Mouse (Mus musculus) lung, adult 2 months (tissue): ENCODE measurements around the gene Serpina3i. TPM values are rescaled to one million over a fixed set of nuclear protein-coding genes. Genes with fewer than 3 reads are reported as not detected.

Experiments used
- DNase-seq: peaks from one replicate; pipeline ENCODE4 v3.0.0; 2022
- H3K4me1 ChIP-seq: fragments of 200-500 bp; 2 replicates; pipeline ENCODE4 v1.6.1; 2011; ENCODE audit warnings: low read length; ENCODE audit not compliant: control insufficient read depth, insufficient read depth
- H3K4me3 ChIP-seq: fragments of 200-500 bp; replicated peaks from 2 replicates; pipeline ENCODE3; 2011; ENCODE audit warnings: low read depth, mild to moderate bottlenecking, control low read depth, low read length; ENCODE audit errors: extremely low read depth
- CTCF ChIP-seq: fragments of 200-500 bp; IDR thresholded peaks from 2 replicates; pipeline ENCODE4 v1.5.1; 2011; ENCODE audit warnings: mild to moderate bottlenecking, low read length, control low read depth; ENCODE audit not compliant: insufficient read depth
- POLR2A ChIP-seq: fragments of 200-500 bp; IDR thresholded peaks from 2 replicates; pipeline ENCODE4 v1.6.1; 2011; ENCODE audit warnings: low read depth, mild to moderate bottlenecking, control low read depth, low read length, borderline replicate concordance; ENCODE audit errors: extremely low read depth
- WGBS: fragments of 180-500 bp; shearing (Covaris S2); methylation state at CpG from one replicate; pipeline ENCODE4 v1.1.7; 2018; 5-methylcytosine and 5-hydroxymethylcytosine counted together
- polyA plus RNA-seq: library from polyadenylated mRNA; depleted of rRNA; stranded (reverse); fragments of >200 nt; gene quantifications from 2 replicates; pipeline ENCODE4 v1.2.3, GENCODE M21; 2012; rRNA removed

Gene Serpina3i
- polyA plus RNA-seq, 1 experiment: 0.91 TPM

DNA sequence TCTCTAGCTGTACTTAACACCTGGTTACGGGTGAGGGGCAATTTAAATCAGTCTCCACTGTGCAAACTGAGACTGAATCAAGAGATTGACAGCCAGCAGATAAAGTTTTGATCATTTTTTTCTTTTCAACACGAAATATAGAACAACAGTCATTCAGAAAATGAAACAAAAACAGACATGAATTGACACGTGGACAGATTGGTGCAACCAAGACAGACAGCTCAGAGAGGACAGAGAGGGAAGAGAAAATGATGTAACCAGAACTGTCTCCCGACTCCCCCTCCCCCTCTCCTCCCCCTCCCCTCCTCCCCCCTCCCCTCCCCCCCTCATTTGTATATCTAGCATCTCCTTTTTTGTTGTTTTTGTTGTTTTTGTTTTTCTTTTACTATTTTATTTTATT lies 26.9 kb downstream of the Serpina3i start:
- no peak for DNase-seq
- Histone ChIP-seq H3K4me3 (no peak overlapping the region), H3K4me1 (no peaks in the 10 kb centered on the region)
- 29% methylated on average over 4 of the region's 4 CpGs for WGBS
- TF ChIP-seq CTCF (no peak), POLR2A (no peak)

DNA sequence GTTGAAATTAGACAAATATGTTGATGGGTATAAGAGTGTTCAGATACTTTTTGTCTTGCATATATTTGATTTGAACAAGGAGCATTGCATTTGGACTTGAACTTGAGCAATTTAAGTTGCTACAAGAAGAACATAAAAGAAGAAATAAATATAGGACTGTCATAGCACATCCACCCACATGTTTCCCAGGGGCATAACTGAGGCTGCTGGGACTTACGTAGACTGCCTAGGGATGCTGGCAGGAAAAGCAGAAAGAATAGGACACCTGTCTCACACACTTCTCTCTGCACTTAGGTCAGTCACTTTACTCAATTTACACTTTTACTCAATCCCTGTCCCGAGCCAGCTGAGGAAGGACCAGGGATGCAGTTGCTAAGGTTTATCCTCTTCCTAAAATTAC lies 31.0 kb downstream of the Serpina3i start:
- no peak for DNase-seq
- Histone ChIP-seq H3K4me1 (no peaks in the 10 kb centered on the region), H3K4me3 (no peak overlapping the region)
- TF ChIP-seq POLR2A: no peak
- no peak for TF ChIP-seq CTCF
- 83% methylated on average over 2 of the region's 2 CpGs for WGBS

DNA sequence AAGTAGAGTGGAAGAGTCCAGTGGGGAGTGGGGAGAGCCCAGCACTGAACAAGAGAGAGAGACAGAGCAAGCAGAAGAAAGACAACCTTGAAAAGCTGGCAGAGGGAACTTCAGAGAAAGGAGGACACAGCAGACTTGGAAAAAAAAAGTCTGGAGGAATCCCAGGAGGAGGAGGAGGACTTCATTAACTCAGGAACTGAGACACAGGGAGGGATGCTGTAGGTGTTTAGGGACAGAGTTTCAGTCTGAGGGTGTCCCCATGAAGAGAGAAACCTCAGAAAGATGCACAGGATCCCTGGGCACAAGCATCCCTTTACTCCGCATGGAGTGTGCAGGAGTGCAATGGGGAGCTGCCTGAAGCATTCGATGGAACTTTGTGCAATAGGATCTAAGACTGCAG lies 35.1 kb downstream of the Serpina3i start:
- TF ChIP-seq POLR2A (no peak), CTCF (no peak)
- Histone ChIP-seq H3K4me1 (no peaks in the 10 kb centered on the region), H3K4me3 (no peak overlapping the region)
- no peak for DNase-seq
- 94% methylated on average over 2 of the region's 2 CpGs for WGBS

DNA sequence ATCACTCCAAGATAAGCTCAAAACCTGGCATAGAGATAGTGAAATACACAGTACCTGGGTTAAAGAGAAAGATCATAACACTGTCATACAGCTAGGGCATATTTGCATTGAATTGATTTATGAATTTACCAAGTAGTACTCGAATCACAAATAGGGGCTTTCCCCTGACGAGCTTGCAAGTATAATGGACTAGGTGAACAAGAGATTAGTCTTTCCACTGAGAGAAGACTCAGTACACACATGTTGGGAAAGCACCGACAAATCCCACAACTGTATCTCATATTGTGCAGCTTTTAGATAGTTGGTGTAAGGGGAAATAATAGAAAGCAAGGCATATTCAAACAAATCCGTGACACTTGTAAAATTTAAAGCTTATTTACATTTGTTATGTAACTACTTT lies 43.1 kb downstream of the Serpina3i start:
- 75% methylated on average over 4 of the region's 4 CpGs for WGBS
- no peak overlapping the region for H3K4me3 ChIP-seq
- no peaks in the 10 kb centered on the region for H3K4me1 ChIP-seq
- no peak for DNase-seq
- no peak for TF ChIP-seq POLR2A
- no peak for TF ChIP-seq CTCF

DNA sequence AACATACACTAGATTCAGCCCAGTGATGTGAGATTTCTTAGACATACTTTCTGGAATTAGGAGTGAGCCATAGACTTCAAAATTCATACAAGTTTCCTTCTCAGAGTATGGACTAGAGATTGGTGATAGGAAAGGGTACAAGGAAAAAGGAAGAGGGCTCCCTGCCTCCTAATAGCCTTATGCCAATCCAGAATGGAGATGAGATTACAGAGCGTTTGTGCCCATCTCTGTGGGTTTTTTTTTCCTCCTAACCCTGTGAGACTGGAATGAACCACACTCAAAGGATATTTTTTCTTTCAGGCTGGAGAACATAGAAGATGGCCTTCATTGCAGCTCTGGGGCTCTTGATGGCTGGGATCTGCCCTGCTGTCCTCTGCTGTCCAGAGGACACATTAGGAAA lies 51.3 kb downstream of the Serpina3i start, which contains the start of gene Serpina3j:
Gene Serpina3j (plus strand): TSS at position 301 of the 400 bp plus-strand sequence.
- TF ChIP-seq CTCF (no peak), POLR2A (no peak)
- WGBS: 79% methylated on average over 1 of the region's 1 CpGs
- DNase-seq: no peak
- no peaks in the 10 kb centered on the region for H3K4me1 ChIP-seq
- H3K4me3 ChIP-seq: no peak within 1 kb of the TSS

Other genes with a start within 250 kb of the Serpina3i start
- gene Serpina9, start 249.4 kb upstream of the Serpina3i start, polyA plus RNA-seq: 1.4 and 2.7 TPM in 2 replicates
- 0.12 TPM in 1 of 2 replicates, not detected in the other for gene Serpina12, start 218.7 kb upstream of the Serpina3i start, polyA plus RNA-seq
- gene Serpina5, start 162.0 kb upstream of the Serpina3i start, polyA plus RNA-seq: not detected in 2 replicates
- gene Serpina3a, start 150.4 kb upstream of the Serpina3i start, polyA plus RNA-seq: not detected in 2 replicates
- 0.15 TPM in 1 of 2 replicates, not detected in the other for gene Serpina3b, start 135.1 kb upstream of the Serpina3i start, polyA plus RNA-seq
- 7.3 and 12.0 TPM in 2 replicates for gene Serpina3c, start 109.3 kb upstream of the Serpina3i start, polyA plus RNA-seq
- gene Serpina3f, start 48.6 kb upstream of the Serpina3i start, polyA plus RNA-seq: 1.3 and 2.2 TPM in 2 replicates
- gene Serpina3g, start 26.9 kb upstream of the Serpina3i start, polyA plus RNA-seq: 11.2 and 12.2 TPM in 2 replicates
- gene Serpina3j, start 51.4 kb downstream of the Serpina3i start, polyA plus RNA-seq: not detected in 2 replicates
- gene Serpina3k, start 75.4 kb downstream of the Serpina3i start, polyA plus RNA-seq: 0.65 and 2.9 TPM in 2 replicates
- gene Serpina3m, start 75.4 kb downstream of the Serpina3i start, polyA plus RNA-seq: 1.1 and 1.9 TPM in 2 replicates
- 106 and 130 TPM in 2 replicates for gene Serpina3n, start 143.6 kb downstream of the Serpina3i start, polyA plus RNA-seq
- 0.08 and 0.95 TPM in 2 replicates for gene Gsc, start 210.2 kb downstream of the Serpina3i start, polyA plus RNA-seq